Mouse (Mus musculus) kidney, adult 18-20 months (tissue): ENCODE results near the gene Ucma.
A peak's percentile ranks its signal among the peaks of the same experiment; 100 is the strongest.
"Not testable (repeated sequence)": the region's sequence is repeated elsewhere in the genome, so short reads cannot be mapped to it uniquely, and the experiment has no call there.

Experiments
- DNase-seq: peaks from one replicate; pipeline ENCODE4 v3.0.0; 2021

Ucma gene

GRCm38 (mm10) chr2:4975807-4976206, at the start of gene Ucma:
Ucma (plus strand) TSS chr2:4976122.
- no peak for DNase-seq

- DNase-seq = no peak
Measured at GRCm38 (mm10) chr2:4927391-4927790, 48.5 kb upstream of the Ucma start.

GRCm38 (mm10) chr2:4929230-4929629, 46.7 kb upstream of the Ucma start:
- DNase-seq = no peak

GRCm38 (mm10) chr2:4934516-4934915, 41.4 kb upstream of the Ucma start:
- no peak for DNase-seq

- no peak for DNase-seq
Measured at GRCm38 (mm10) chr2:4937931-4938330, 38.0 kb upstream of the Ucma start.

GRCm38 (mm10) chr2:4940861-4941260, 35.1 kb upstream of the Ucma start:
- DNase-seq = no peak

GRCm38 (mm10) chr2:4949691-4950090, 26.2 kb upstream of the Ucma start:
- DNase-seq = not testable (repeated sequence)

GRCm38 (mm10) chr2:4950986-4951385, 24.9 kb upstream of the Ucma start:
- no peak for DNase-seq

GRCm38 (mm10) chr2:4954216-4954760, 21.6 kb upstream of the Ucma start:
- no peak for DNase-seq

GRCm38 (mm10) chr2:4958039-4958438, 17.9 kb upstream of the Ucma start:
- DNase-seq = no peak

GRCm38 (mm10) chr2:4967806-4968205, 8.1 kb upstream of the Ucma start:
- DNase-seq = no peak

GRCm38 (mm10) chr2:4969083-4969482, 6.8 kb upstream of the Ucma start:
- DNase-seq = no peak

- DNase-seq = no peak
Measured at GRCm38 (mm10) chr2:4978091-4978490, 2.2 kb downstream of the Ucma start.

GRCm38 (mm10) chr2:4983987-4984386, 8.1 kb downstream of the Ucma start:
- no peak for DNase-seq

- no peak for DNase-seq
Measured at GRCm38 (mm10) chr2:4985000-4985399, 9.1 kb downstream of the Ucma start.

- DNase-seq = no peak
Measured at GRCm38 (mm10) chr2:4986798-4987197, 10.9 kb downstream of the Ucma start.

GRCm38 (mm10) chr2:4987388-4988180, 11.7 kb downstream of the Ucma start:
- DNase-seq = no peak

GRCm38 (mm10) chr2:4988826-4989424, 13.0 kb downstream of the Ucma start:
- DNase-seq = peak; percentile 12

GRCm38 (mm10) chr2:4993584-4993983, 17.7 kb downstream of the Ucma start:
- DNase-seq = no peak

- no peak for DNase-seq
Measured at GRCm38 (mm10) chr2:4994436-4994835, 18.5 kb downstream of the Ucma start.

- no peak for DNase-seq
Measured at GRCm38 (mm10) chr2:4995646-4996045, 19.7 kb downstream of the Ucma start.

- DNase-seq = peak; percentile 48
Measured at GRCm38 (mm10) chr2:4996421-4996824, 20.5 kb downstream of the Ucma start.

- peak; percentile 25 for DNase-seq
Measured at GRCm38 (mm10) chr2:4998905-4999304, 23.0 kb downstream of the Ucma start.

GRCm38 (mm10) chr2:5001266-5001665, 25.3 kb downstream of the Ucma start:
- no peak for DNase-seq
